Mouse (Mus musculus): Measurements from ENCODE around the gene Dock4. TPM values are rescaled to one million over a fixed set of nuclear protein-coding genes. Genes with fewer than 3 reads are reported as not detected.
A peak's percentile ranks its signal among the peaks of the same experiment; 100 is the strongest.

Dock4 gene
- total RNA-seq, 2 experiments from 2014 or later = 11.7 to 12.9 TPM

DNA sequence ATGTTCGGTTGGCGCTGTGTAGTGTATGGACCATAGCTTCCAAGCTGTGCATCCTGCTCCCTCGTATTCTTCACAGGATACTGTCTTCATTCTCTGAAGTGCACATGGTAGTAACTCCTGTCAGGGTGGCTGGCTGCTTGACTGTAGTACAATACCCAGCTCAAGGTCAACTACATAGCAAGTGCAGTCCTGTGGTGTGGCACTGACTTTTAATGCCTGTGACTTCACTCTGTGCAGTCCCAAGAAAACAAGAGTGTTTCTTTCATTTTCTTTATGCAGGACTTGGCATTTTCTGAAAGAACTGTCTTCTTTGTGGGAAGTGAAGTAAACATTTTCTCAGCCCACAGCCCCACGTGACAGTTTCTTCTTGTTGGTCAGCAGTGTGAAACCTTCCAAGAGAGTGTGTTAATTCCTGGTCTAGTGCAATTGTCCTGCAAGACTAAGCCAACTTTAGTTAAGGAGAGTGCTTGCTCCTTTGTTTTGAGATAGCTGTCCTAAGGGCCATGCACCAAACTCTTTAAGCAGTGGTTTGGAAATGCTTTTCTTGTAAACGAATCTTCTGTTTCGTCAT lies 109.3 kb downstream of the Dock4 start:
- intact Hi-C loops (cut with DNase I) = no loop called here
- no peak for DNase-seq (ENCODE audit: low spot score)

- no peak for DNase-seq (ENCODE audit: low spot score)
- intact Hi-C loops (cut with DNase I) = no loop called here
Observed at GRCm38 (mm10) chr12:40558600-40558999, 112.8 kb downstream of the Dock4 start.

DNA sequence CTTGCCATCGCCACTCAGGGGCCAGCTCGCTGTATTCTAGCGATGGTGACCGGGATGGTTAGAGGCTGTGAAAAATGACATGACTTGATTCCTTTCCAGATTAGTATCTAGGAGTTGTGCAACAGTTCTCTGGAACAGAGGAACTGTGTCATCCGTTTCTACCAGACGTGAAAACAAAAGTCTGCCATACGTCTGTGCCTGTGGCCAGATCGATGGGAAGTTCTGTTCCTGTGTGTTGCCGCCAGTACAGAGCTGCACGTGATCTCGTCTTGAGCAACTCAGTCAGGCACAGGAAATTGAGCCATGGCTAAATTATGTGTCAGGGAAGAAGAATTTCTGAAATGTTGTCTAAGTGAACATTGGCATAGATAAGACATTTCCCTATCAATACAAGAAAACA lies 113.4 kb downstream of the Dock4 start:
- DNase-seq (ENCODE audit: low spot score) = peak; percentile 50
- intact Hi-C loops (cut with DNase I) = no loop called here

DNA sequence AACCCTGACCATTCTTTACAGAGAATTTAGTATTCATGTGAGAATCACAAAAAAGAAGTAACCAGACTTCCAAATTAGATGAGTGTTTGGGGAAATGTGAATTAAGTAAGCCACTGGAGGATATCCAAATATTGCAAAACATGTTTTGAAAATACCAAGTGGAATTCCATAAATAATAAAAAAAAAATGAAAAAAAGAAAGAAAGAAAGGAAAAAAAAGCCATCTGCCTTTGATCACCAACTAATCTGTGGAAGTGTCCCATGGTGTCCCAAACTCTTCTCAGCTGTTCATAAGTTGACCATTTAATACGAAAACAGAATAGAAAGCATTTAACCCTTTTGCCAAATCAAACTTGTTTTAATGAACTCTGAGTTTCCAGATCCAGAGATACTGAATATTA lies 118.0 kb downstream of the Dock4 start:
- no peak for DNase-seq (ENCODE audit: low spot score)
- intact Hi-C loops (cut with DNase I) = loop anchor here (10.0 kb wide), 1 partner anchor 91 kb away; no protein-coding TSS in a partner anchor

- intact Hi-C loops (cut with DNase I) = loop anchor here (10.0 kb wide), 1 partner anchor 91 kb away; no protein-coding TSS in a partner anchor
- DNase-seq (ENCODE audit: low spot score) = no peak
Observed at GRCm38 (mm10) chr12:40564261-40564660, 118.5 kb downstream of the Dock4 start.

DNA sequence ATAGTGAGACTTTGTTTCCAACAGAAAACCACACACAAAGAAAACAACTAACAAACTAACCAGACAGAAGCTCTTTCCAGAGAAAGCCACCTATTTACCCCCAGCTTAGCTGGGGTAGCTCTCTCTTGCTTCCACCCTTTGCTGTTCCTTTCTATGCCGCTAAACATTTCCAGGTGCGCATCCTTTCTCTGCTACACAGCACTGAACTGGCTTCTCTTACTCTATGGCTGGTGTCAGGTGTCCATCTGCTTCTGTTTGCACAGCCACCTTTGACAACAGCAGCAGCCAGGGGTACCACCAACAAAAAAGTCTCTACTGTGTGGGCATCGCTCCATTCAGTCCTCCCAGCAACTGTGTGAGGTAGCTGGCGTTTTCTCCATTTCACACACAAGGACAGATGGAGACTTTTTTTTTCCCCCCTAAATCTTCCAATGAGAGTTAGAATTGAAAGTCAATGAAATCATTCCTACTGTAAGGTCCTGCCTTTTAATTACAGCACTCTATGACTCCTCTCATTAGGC lies 122.7 kb downstream of the Dock4 start:
- intact Hi-C loops (cut with DNase I) = loop anchor here (5.0 to 10.0 kb wide), 2 partner anchors 86 to 109 kb away; no protein-coding TSS in a partner anchor

GRCm38 (mm10) chr12:40568971-40569968 lies 123.5 kb downstream of the Dock4 start:
- DNase-seq (ENCODE audit: low spot score) = no peak
- intact Hi-C loops (cut with DNase I) = loop anchor here (5.0 to 10.0 kb wide), 2 partner anchors 86 to 108 kb away; no protein-coding TSS in a partner anchor

More for the DNA sequence above, 122.7 kb downstream of the Dock4 start:
- DNase-seq (ENCODE audit: low spot score) = no peak

- intact Hi-C loops (cut with DNase I) = no loop called here
- DNase-seq (ENCODE audit: low spot score) = no peak
Observed at GRCm38 (mm10) chr12:40570250-40570649, 124.5 kb downstream of the Dock4 start.

GRCm38 (mm10) chr12:40574051-40574450 lies 128.3 kb downstream of the Dock4 start:
- DNase-seq (ENCODE audit: low spot score) = no peak
- intact Hi-C loops (cut with DNase I) = no loop called here

DNA sequence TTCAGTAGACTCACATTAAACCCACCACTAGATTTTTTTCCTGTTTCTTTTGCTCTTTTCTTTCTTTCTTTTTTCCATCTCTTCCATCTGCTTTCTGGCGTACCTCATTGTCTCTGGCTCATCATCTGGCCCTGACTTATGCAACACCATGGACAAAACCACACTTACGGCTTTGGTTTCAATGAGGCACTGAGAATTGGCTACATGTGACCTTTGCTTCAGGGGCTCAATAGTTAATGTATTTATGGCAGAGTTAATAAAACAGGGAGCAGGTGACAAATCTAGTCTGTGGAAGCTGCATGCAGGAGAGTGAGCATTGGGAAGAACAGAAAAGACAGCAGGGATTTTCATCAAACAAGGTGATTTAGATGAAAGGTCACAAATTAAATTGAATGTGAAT lies 131.0 kb downstream of the Dock4 start:
- DNase-seq (ENCODE audit: low spot score) = no peak
- intact Hi-C loops (cut with DNase I) = no loop called here

DNA sequence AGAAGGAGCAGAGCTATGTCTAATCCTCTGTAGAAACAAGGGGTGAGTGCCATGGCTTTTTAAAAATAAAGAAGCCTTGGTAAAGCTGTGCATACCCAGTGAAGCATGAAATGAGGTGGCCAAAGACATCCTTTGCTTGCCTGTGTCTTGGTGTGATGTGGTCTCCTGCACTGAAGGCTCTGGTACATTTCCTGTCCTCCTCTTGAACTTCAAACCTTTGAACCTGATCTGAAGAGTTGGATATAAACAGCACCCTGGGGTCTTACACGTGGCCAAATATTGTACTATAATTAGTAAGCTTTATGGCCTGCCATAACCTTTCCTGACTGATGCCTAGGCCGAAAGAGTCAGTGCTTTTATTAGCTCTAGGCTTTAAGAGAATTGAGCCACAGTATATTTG lies 134.6 kb downstream of the Dock4 start:
- no peak for DNase-seq (ENCODE audit: low spot score)
- intact Hi-C loops (cut with DNase I) = no loop called here

GRCm38 (mm10) chr12:40581037-40581436 lies 135.3 kb downstream of the Dock4 start:
- intact Hi-C loops (cut with DNase I) = no loop called here
- DNase-seq (ENCODE audit: low spot score) = no peak

GRCm38 (mm10) chr12:40582059-40582458 lies 136.3 kb downstream of the Dock4 start:
- intact Hi-C loops (cut with DNase I) = no loop called here
- no peak for DNase-seq (ENCODE audit: low spot score)

GRCm38 (mm10) chr12:40584526-40585289 lies 139.0 kb downstream of the Dock4 start:
- no peak for DNase-seq (ENCODE audit: low spot score)
- intact Hi-C loops (cut with DNase I) = no loop called here

- intact Hi-C loops (cut with DNase I) = no loop called here
- no peak for DNase-seq (ENCODE audit: low spot score)
Observed at GRCm38 (mm10) chr12:40585456-40586141, 139.8 kb downstream of the Dock4 start.

GRCm38 (mm10) chr12:40594161-40594560 lies 148.4 kb downstream of the Dock4 start:
- intact Hi-C loops (cut with DNase I) = no loop called here
- no peak for DNase-seq (ENCODE audit: low spot score)

DNA sequence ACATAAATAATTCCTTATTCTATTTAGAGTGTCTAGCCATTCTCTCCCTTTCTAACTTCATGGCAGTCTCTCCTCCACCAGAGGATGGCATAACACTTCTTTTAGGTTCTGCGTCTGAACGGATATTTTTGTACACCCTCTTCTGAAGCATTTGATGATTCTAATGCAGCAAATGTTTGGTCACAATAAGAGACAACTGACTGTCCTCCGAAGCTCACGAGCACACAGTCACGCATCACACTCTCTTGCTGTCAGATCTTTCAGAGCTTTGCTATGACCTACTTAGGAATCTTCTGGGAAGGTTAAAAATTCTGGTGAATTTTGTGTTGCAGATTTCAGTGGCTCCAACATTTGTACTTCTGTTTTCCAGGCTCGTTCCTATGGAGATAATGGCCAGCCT lies 149.7 kb downstream of the Dock4 start:
- intact Hi-C loops (cut with DNase I) = no loop called here
- DNase-seq (ENCODE audit: low spot score) = no peak

- intact Hi-C loops (cut with DNase I) = no loop called here
- DNase-seq (ENCODE audit: low spot score) = no peak
Observed at GRCm38 (mm10) chr12:40596020-40596419, 150.3 kb downstream of the Dock4 start.

DNA sequence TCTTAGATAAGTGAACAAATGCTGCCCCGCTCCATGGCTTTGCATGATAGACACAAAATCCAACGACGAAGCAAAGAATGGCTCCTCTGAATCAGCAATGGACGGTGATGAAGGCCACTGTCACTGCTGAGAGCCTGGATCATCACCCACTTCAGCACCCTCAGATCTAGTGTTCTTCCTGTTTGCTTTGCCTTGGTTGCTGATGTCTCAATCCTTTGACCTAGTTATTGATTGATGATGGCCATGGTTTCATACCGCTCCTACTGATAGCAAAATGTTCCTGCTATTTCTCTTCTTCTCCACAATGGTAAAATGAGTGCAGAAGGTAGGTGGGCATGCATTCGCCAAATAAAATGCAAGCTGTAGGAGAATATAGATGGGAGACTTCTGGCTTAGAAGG lies 150.7 kb downstream of the Dock4 start:
- no peak for DNase-seq (ENCODE audit: low spot score)
- intact Hi-C loops (cut with DNase I) = no loop called here

Data from heart, postnatal 25 days (tissue).